Mouse (Mus musculus) small intestine, adult 2 months (tissue): ENCODE measurements around the gene Med24.

Experiments used
- CTCF ChIP-seq: fragments of 200-500 bp; IDR thresholded peaks from 2 replicates; pipeline ENCODE4 v1.5.1; 2012; ENCODE audit warnings: low read depth, mild to moderate bottlenecking, control low read depth, inconsistent platforms, low read length, moderate library complexity, mixed read lengths; ENCODE audit not compliant: insufficient replicate concordance, insufficient read length; ENCODE audit errors: extremely low read depth
- POLR2A ChIP-seq: fragments of 200-500 bp; IDR thresholded peaks from 2 replicates; pipeline ENCODE4 v1.6.1; 2012; ENCODE audit warnings: low read depth, mild to moderate bottlenecking, control low read depth, inconsistent platforms, low read length, moderate library complexity

GRCm38 (mm10) chr11:98671857-98672256 is 57.4 kb downstream of the Med24 start:
- TF ChIP-seq CTCF (no peak), POLR2A (no peak)
